Mouse (Mus musculus): Measurements from ENCODE around the gene Setd3. TPM values are rescaled to one million over a fixed set of nuclear protein-coding genes. Genes with fewer than 3 reads are reported as not detected.
"Not testable (repeated sequence)": the region's sequence is repeated elsewhere in the genome, so short reads cannot be mapped to it uniquely, and the experiment has no call there.

The Setd3 gene
- total RNA-seq, 2 experiments from 2014 or later = 122 to 123 TPM

DNA sequence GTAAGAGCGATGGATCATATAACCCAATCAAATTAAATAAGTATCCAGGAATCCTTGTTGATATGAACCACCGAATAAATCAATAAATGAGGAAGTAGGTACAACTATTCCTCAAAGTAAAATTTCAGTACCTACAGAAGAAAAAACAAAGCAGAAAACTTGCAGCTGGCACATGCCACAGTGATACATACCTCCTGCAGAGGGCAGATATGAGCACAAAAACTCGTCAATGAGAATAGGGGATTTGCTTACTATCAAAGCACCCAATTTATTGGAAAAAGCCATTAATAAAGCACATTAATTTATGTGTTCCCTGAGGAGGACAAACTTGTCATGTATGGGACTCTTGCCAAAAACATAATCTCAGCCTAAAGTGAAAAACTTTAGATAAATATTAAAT is 29.4 kb downstream of the Setd3 start:
- no peak for DNase-seq
- intact Hi-C loops (cut with DNase I) = no loop called here

DNA sequence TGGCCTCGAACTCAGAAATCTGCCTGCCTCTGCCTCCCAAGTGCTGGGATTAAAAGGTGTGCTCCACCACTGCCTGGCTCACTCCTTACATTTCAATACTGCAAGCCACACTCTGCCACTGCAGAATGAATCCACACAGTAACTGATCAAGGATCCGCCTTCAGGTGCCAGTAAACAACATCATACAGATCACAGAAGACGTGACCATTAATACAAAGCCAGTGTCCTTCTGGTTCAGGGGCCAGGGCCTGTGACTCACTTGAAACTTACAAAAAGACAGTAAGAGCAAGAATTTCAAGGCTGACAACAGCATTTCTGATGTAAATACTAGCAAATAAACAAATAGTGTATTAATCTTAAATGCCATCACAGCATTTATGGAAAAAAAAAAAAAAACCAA is 33.9 kb downstream of the Setd3 start:
- DNase-seq = no peak
- intact Hi-C loops (cut with DNase I) = no loop called here

DNA sequence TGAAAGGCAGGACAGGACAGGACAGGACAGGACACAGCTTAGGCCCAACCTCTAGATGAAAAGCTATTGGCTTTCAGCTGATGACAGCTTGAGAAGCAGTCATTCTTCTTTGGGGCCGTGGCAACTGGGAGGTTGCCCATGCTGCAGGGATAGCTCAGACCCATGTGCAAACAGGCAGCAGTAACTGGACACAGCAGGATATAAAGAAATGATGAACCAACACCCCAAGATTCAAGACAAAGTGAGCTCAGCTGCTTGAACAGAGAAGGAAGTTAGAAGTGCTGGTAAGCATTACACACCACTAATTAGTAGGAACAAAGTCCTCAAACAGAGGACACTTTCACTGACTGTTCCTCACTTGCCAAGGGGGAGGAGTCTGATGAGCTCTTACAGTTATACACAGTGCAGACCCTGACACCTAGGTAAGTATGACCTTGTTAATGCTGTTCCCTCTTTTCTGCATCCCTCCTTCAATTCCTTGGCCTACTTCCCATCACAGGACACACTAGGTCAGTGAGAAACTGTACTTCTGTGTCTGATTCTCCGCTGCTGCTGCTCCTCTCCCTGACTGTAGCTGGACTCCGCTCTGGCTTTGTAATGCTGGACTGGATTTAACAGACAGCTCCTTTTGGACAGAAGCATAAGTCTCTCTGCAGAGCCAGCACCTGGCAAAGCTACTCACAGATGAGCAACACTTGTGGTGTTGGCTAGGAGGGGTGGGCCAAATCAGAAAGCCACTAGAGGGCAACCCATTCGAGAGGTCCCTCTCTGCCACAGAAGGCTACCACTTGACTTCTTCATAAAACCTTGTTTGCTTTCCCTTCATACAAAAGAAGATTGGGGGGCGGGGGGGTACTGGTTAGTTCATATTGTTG is 35.3 kb downstream of the Setd3 start:
- intact Hi-C loops (cut with DNase I) = no loop called here
- peak; percentile 17 for DNase-seq

DNA sequence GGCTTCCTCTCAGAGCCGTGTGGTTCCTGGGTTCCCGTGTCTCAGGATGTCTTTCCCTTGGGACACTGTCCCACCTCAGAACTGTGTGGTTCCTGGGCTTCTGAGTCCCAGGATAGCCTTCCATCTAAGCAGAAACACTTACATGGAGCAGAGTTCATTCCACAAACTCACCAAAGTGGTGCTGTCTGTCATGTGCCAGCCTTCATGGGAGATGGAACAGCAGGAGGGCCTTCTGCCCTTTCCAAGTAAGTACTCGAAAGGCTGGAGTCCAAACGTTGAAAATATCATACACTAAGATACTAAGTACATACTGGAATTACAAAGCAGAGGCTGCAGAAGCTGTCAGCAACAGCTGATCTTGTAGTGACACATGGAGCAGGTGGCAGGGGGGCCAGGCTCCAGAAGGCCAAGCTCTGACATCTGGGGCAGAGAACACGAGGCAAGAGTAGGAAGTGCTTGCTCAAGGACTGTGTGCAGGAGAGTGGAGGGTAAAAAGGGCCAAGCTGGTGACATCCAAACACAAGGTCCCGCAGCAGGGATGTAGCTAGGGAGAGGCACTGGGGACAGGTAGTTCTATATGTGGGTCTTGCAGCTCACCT is 43.4 kb downstream of the Setd3 start:
- intact Hi-C loops (cut with DNase I) = no loop called here
- DNase-seq = no peak

DNA sequence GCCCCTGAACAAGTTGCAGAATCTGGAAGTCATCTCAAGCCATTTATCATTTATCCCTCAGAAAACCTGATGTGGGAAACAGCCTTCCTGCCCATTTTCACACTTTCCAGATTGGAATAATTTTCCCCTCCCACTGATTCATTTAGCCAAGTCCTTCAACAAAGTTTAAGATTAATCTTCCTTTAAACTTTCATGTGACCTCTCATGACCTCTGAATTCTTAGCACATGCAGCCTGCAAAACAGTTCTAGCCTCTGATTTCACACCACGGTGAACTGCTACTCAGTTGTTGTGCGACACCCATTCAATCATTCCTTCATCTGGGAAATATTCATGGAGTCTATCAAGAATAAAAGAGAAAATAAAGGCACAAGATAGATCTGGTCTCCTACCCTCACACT is 45.9 kb downstream of the Setd3 start:
- intact Hi-C loops (cut with DNase I) = no loop called here
- no peak for DNase-seq

DNA sequence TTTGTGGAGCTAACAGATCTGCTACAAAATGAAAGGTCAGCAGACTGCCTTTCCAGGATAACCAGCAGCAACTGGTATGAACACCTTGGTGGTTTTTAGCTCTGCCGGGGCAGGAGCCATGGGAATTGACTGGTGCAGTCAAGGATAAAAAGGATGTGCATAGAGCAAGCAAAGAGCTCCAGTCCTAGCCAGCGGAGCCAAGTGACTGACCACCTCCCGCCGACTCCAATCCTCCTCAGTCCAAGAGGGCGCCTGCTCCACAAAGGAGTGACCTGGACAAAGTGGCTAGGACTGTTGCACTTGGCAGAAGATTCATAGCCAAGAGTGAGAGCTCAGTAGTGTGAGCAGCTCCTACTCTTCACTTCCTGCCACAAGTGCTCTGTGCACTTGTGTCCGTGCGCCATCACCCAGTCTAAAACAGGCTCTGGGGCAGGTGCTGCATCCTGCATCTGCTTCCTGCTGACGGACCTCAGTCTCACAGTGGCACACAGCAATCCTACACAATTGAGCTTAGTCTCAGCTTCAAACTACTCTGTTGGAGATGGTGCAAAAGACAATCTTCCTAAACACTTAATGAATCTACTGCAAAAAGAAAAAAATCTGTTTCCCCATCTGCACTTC is 46.6 kb downstream of the Setd3 start:
- DNase-seq = no peak
- intact Hi-C loops (cut with DNase I) = no loop called here

DNA sequence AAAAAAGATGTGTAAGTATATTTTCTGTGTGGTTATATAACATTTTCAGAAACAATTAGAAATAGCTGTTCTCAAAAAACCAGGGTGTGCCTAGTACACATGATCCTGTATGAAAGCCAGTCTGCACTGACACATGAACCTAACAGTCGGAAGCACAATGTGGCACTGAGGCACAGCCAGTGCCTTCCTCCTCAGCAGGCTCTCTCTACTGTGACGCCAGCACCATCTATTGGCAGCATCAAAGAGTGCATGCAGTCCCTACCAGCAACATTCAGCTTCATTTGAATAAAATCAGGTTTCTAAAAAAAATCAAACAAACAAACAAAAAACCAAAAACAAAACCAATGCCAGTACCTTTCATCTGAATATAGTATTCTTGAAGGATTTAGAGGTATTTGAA is 57.8 kb downstream of the Setd3 start:
- intact Hi-C loops (cut with DNase I) = loop anchor here (5.0 kb wide), 1 partner anchor 114 kb away; no protein-coding TSS in a partner anchor
- DNase-seq = peak; percentile 73

DNA sequence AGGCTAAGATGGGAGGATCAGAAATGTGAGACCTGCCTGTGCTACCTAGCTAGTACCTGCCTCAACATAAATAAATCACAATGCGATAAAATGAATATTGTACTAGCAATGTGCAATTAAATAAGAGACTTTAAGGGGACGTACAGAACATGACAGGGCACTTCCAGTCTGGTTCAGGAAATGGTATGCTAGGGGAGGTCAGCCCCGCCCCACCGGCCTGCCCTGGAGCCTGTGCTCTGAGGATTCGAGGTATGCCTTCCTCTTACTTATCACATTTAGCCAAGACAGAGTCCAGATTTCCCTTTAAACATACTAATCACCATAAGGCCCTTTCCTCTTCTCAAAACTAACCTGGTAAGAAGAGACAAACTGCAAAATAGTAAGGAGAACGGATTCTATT is 58.7 kb downstream of the Setd3 start:
- intact Hi-C loops (cut with DNase I) = loop anchor here (5.0 kb wide), 1 partner anchor 113 kb away; no protein-coding TSS in a partner anchor
- no peak for DNase-seq

DNA sequence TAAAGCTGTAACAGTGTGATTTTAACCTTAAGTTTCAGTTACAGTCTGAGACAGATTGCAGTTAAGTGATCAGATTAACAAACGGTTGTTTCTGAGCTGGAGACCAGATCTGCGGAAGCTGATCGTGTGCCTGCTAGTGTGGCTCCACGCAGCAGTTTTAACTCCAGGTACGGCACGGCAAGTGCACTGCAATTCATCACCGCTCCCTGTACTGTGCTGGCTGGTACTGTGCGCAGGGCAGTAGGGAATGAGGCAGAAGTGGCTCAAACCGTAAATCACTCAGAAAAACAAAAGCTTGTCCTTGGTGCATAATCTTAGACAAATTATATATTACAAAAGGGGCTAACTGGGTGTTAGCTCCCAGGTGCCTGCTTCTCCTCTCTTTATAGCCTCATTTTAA is 59.2 kb downstream of the Setd3 start:
- no peak for DNase-seq
- intact Hi-C loops (cut with DNase I) = loop anchor here (5.0 kb wide), 1 partner anchor 113 kb away; no protein-coding TSS in a partner anchor

DNA sequence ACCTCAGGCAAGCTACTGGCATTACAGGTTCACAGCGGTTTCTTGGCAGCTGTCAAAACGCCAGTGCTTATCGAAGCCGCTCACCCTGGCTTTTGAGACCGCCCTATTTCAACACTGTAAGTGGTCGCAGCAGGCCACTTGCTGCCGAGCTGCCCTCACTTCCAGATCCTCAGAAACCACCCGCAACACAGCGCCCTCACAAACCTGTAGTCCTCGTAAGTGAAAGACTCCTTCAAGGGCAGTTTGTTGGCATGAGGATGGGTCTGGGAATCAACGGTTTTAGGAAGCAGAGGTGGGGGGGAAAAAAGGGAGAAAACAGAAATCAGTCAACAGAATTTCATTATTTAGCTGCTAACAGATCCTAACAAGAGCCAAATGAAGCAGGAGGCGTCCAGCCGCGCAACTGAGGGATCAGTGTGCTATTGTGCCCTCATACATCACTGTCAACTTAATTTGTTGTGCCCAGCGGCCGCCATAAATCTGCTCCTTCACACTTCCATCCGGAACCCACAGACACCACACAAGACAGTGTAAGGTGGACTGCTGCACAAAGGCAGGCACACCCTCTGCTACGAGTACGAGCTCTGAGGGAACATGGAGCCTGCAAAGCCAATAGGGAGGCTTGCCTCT is 60.1 kb downstream of the Setd3 start:
- intact Hi-C loops (cut with DNase I) = no loop called here
- peak; percentile 24 for DNase-seq

DNA sequence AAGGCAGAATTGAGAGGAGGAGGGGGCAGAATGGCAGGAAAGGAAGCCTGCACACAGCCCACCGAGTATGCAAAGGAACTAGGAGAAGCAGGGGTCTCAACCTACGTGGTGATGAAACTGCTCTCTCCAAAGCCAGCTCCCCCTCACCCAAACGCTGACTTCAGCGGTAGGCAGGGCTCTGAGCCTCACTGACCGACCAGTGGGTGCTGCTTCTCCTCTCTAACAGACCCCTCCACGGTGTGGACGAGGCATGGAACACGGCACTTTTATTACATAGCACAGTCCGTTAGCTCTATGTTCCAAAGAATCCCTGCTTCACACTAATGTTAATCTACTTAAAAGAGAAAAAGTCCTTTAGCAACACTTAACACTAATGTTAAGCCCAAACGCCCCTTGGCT is 60.6 kb downstream of the Setd3 start:
- no peak for DNase-seq
- intact Hi-C loops (cut with DNase I) = no loop called here

DNA sequence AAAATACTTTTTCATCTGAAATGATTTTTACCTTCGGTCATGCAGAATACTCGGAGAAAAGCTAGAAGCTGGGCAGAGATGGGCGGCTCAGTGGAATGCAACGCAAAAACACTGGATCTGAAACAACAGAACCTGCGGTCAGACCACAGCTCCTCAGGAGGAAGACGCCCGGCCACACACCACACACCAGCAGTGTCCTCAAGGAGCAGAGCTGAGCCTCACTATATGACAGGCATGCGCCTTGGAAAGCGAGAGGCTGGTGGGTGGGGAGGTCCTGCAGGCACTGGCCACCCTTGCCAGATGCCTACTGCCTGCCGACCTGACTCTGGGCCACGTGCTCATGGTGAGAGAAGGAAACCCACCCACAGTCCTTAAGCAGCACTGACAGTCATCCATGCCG is 67.9 kb downstream of the Setd3 start:
- DNase-seq = no peak
- intact Hi-C loops (cut with DNase I) = no loop called here

DNA sequence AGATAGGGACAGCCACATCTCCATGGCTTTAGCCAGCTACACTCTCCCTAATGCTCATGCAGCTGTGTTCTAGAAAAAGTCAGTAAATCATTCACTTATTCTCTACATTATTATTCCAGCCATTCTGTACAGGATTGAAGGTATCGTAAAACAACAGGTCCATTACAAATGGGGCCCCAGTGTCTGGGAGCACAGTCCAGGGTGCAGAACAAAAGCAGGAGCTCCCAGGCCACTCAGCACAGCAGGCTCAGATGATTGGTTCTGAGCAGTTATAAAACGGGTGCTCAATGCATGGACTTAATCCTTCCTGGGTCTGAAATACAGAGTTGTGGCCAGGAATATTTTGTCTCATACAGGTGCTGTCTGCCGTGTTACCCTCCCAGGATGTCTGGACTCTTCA is 68.4 kb downstream of the Setd3 start:
- no peak for DNase-seq
- intact Hi-C loops (cut with DNase I) = no loop called here

DNA sequence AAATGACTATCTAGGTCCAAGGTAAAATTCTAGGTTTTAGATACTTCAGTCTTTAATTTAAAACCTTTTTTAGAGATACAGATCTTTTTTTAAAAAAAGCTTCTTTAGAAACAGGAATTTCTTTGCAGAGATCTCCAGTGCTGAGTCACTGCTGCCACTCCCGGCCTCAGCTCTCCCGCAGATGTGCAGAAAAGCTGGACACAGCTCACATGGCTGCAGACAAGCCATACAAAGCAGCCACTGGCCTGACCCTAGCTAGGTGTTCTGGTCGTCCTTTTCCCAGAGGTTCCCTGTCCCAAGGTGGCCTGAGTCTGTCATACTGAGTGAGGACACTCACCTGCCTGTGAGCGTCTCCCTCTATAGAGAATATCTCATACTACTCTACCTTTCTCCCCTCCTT is 69.4 kb downstream of the Setd3 start:
- DNase-seq = no peak

DNA sequence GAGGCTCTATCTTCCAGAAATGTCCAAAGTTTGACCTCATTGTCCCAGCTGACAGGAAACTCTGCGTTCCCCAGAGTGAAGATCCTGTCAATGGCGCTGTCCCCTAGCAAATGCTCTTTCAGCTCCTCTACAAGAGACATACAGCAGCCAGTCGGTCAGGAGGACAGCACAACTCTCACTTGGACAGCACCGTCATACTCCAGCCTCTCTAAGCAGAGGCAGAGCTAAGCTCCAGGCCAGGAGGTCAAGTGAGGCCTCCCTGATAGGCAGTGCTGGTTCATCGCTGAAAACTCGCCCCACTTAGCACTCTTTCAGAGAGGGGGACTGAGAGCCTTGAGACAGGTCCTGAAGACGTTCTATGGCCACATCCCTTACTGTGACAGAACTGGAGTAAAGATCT is 70.5 kb downstream of the Setd3 start:
- DNase-seq; intact Hi-C loops (cut with DNase I): not testable (repeated sequence)

More for the DNA sequence above, 69.4 kb downstream of the Setd3 start:
- intact Hi-C loops (cut with DNase I) = no loop called here

DNA sequence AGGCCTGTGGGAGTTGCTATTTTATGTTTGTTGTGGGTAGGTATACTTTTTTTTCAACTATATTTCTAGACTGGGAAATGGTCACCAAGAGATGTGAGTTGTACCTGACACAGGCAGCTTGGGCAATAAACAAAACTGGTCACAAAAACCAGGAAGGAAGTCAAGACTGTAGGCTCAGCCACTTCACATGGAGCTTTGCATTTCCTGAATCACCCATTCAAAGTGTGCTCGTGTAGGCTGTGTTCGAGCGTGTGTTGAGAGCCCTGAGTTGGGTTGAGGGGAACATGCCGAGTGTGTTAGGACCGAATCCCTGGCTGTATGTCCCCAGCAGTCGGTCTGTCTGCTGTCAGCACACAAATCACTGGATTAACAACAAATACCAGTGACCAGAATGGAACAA is 75.8 kb downstream of the Setd3 start:
- no peak for DNase-seq
- intact Hi-C loops (cut with DNase I) = no loop called here

DNA sequence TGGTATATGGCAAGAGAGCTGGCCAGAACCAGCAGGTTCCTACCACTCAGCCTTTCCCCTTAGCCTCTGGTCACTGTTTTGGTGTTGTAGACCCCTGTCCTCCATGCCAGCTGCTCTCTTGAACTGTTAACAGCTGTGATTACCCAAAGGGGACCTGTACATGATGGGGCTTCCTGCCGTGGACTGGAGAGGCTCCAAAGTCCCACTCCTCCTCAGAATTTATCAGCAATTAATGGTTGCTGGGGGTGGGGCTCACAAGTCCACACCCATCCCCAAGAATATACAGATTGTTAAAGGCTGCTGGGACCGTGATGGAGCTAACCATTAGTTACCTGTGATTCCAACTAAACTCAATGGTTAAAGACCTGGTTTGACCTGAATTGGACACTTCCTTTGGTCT is 77.0 kb downstream of the Setd3 start:
- intact Hi-C loops (cut with DNase I) = no loop called here
- DNase-seq = no peak

DNA sequence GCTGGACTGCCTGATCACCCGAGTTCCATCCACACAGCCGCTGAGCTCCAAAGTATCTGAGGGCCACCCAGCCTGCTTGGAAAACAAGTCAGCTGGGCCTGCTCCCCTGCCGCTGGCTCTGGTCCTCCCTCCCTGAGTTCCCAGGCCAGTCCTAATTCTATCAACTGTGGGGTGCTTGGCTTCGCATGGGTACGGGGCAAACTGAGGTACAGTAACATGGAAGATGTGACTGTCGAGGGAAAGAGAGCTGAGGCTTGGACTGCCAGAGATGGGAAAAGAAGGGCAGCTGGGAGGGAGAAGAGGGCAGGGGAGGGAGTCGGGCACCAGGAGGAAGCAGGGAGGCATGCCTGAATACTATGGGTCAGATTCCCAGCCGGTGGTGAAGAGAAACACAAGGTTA is 78.9 kb downstream of the Setd3 start:
- DNase-seq = no peak
- intact Hi-C loops (cut with DNase I) = no loop called here

DNA sequence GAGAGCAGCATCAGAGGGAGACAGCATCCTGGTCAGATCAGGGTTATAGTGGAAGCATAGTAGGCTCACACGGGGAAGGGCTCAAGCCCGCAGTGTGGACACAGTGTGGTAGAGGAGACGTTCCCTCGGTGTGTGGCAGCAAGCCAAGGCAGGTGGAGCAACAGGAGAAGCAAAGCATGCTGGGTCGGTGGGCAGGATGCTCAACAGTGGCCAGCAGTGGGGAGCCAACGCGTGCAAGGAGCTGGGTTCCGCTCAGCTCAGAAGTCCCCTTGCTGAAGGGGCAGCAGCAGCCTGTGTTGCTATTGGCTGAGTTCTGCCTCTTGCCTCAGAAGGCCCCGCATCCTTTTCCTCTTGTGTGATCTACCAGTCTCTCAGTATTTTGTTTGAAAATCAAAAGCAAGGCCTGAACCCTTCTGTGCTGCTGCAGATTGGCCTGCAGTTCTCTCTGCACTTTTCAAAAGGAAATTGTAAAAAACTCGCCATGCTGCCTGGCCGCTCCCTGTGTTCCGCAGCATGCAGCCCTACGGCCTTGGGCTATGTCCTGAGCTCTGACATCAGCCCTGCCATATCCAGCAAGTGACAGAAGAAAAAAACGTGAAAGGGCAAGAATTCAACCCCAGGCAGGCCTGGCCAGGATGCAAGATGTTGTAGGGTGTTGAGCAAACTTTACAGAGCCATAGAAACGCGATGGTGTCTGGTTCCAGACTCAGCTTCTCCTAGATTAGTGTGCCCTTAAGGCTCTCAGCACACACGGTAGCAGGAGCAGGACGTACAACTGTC is 80.7 kb downstream of the Setd3 start:
- peak; percentile 14 for DNase-seq

DNA sequence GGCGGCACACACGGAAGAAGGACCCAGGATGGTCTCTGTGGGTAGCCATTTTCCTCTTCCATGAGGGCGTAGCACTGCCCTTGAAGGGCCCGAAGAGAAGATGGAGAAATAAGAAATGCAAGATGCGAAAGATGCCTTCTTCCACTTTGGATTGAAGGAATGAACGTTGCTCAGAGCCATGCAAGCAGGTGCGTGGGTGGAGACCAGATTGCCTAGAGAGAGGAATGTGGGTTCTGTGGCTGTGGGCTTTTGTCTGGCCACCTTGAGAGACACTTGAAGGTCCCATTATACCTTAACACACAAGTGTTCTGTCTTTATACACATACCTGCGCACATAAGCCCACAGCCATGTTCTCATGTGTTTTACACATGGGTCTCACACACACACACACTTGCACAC is 81.5 kb downstream of the Setd3 start:
- DNase-seq = no peak
- intact Hi-C loops (cut with DNase I) = no loop called here

More for the DNA sequence above, 80.7 kb downstream of the Setd3 start:
- intact Hi-C loops (cut with DNase I) = no loop called here

DNA sequence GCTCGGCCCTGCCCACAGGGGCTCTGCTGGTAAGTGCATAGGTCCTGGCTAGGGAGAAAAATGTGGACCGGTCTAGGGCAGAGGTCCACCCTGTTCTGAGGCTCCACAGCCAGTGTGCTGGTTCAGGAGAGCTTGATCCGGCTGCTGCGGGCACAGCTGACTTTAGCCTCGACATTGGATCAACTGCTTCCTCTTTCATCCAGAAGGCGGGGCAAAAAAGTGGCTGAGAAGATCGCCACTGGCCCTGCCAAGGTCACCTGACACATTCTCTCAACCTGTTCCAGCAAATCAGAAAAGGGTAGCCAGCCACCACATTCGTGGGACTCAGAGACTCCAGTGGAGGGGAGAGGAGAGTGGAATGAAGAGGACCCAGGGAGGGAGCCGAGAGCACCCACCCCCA is 90.9 kb downstream of the Setd3 start:
- DNase-seq = no peak
- intact Hi-C loops (cut with DNase I) = no loop called here

All from left cerebral cortex, postnatal 4 days (tissue).